Mouse (Mus musculus) liver, embryonic 14.5 days (tissue): ENCODE data around the gene Mif.

Source experiments
- CTCF ChIP-seq: IDR thresholded peaks from 2 replicates; pipeline ENCODE4 v1.5.1; 2016; ENCODE audit warnings: antibody characterized with exemption, low read depth, control low read depth
- EP300 ChIP-seq: IDR thresholded peaks from 2 replicates; pipeline ENCODE4 v1.6.1; 2016; ENCODE audit warnings: antibody characterized with exemption, low read depth

DNA sequence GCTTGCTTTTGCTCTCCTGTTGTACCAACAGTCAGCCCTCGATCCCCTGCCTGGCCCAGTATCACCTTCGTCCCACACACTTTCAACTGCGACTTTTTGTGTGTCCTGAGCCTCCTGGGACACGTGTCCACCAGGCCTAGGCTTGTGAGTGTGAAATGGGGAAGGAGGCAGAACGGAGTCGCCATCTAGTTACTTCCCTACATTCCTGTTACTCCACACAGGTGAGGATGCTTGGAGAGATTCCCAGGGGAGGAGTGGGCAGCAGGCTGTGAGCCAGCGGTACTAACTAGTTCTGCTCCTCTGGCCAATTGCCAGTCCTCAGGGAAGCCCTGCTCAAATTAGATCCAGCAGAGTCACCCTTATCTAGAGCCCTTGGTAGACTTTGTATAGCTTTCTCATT is 706 bp upstream of the Mif start:
- TF ChIP-seq CTCF (no peak), EP300 (no peak)
